In the genomic region with DNA sequence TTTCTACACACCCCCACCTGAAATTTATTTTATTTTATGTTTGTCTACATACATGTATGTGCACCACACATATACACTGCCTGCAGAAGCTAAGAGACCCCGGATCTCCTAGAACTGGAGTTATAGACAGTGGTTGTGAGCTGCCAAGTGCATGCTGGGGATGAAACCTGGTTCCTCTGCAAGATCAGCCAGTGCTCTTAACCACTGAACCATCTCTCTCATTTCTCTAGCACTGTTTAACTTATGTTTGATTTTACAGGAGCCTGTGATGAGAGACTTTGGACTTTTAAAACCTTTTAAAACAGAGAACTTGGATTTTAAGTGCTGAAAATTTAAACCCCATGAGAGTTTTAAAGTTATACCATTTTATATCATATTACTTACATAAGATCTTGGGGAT, we compare ENCODE assay signal across 26 mouse cellular contexts.
DNase-seq lines count a peak whose midpoint lies in the region; ATAC-seq and TF ChIP-seq lines count a peak whose summit lies in the region.
"Had no signal": no experiment of that assay in that cellular context is flagged by ENCODE, and none has a peak within 500 bp of the region (broad histone marks: within the 10 kb centered on the region; RNA-seq: fewer than 3 reads in every experiment).

No protein-coding gene starts in this region.

- DNase-seq in kidney, adult 8-10 months: peak; percentile 29 to 58
- no peak for DNase-seq in kidney, postnatal 4 days
- DNase-seq in liver, adult 2 months (ENCODE audit: extremely low read depth, low read depth, low spot score): peak; percentile 46
- no peak for DNase-seq in liver, embryonic 11.5 days (ENCODE audit: low spot score)
- DNase-seq in kidney, postnatal 36 days: peak; percentile 42
- no peak for DNase-seq in embryo, embryonic 11 days
- DNase-seq: adrenal gland, adult 2 months; adrenal gland, postnatal 14 days; cerebellum, adult 11 months; cerebellum, adult 2 months; cerebellum, adult 9-11 months; cerebellum, postnatal 25 days; gastrocnemius, postnatal 10 days; gastrocnemius, postnatal 36 days; heart, adult 2 months; heart, postnatal 14 days; heart, postnatal 4 days had no signal

- TF ChIP-seq POLR2A in liver, adult 2 months (IDR thresholded peaks at IDR 0.05; ENCODE audit: extremely low read depth, insufficient read depth, low read length): no peak

- peaks cover 11% of the 10 kb centered on the region for H3K4me1 ChIP-seq in liver, adult 2 months (ENCODE audit: control insufficient read depth, insufficient read depth, low read length)
- H3K4me1 ChIP-seq in liver, embryonic 11.5 days (replicated peaks; ENCODE audit: control insufficient read depth, insufficient read depth, low read length): no peaks in the 10 kb centered on the region; the same call in 1 of the 2 replicates

- WGBS in liver, adult 2 months: 91% methylated on average over 1 of the region's 1 CpGs
- WGBS in liver, embryonic 11.5 days: 80% methylated on average over 1 of the region's 1 CpGs

- TF ChIP-seq CTCF in liver, adult 2 months (IDR thresholded peaks at IDR 0.05; ENCODE audit: low read depth, low read length): no peak

- no peak overlapping the region for H3K9ac ChIP-seq in liver, adult 2 months (ENCODE audit: low read depth, low read length)
- H3K9ac ChIP-seq in liver, embryonic 11.5 days (ENCODE audit: low read depth, low read length): no peak overlapping the region
- H3K9ac ChIP-seq: embryonic facial prominence, embryonic 13.5 days; forebrain, embryonic 13.5 days; heart, embryonic 13.5 days; hindbrain, embryonic 14.5 days had no signal

- H3K27me3 ChIP-seq in liver, adult 2 months (ENCODE audit: control insufficient read depth, insufficient read depth, low read length): no peaks in the 10 kb centered on the region
- no peaks in the 10 kb centered on the region for H3K27me3 ChIP-seq in liver, embryonic 11.5 days (replicated peaks; ENCODE audit: control insufficient read depth, insufficient read depth, low read length)
- H3K27me3 ChIP-seq: embryonic facial prominence, embryonic 13.5 days; forebrain, embryonic 13.5 days; heart, embryonic 13.5 days had no signal

- H3K79me2 ChIP-seq in liver, adult 2 months (ENCODE audit: control insufficient read depth, insufficient read depth, low read length): no peaks in the 10 kb centered on the region

- H3K4me2 ChIP-seq in liver, embryonic 11.5 days: no peak overlapping the region
- H3K4me2 ChIP-seq: embryonic facial prominence, embryonic 13.5 days; forebrain, embryonic 13.5 days; heart, embryonic 13.5 days; hindbrain, embryonic 14.5 days had no signal

- no peak overlapping the region for H3K4me3 ChIP-seq in liver, adult 2 months (ENCODE audit: insufficient read depth, low read depth, low read length)
- no peak overlapping the region for H3K4me3 ChIP-seq in liver, embryonic 11.5 days (ENCODE audit: low read depth, low read length)
- H3K4me3 ChIP-seq: embryonic facial prominence, embryonic 10.5 days; embryonic facial prominence, embryonic 13.5 days; erythroblast, embryonic 14.5 days; forebrain, embryonic 13.5 days; heart, adult 2 months; heart, embryonic 10.5 days; heart, embryonic 13.5 days had no signal

- no peak overlapping the region for H3K27ac ChIP-seq in liver, adult 2 months (replicated peaks; ENCODE audit: insufficient read depth, low read depth, low read length)
- no peak overlapping the region for H3K27ac ChIP-seq in liver, embryonic 11.5 days (ENCODE audit: low read depth, low read length)
- H3K27ac ChIP-seq: embryonic facial prominence, embryonic 10.5 days; embryonic facial prominence, embryonic 13.5 days; forebrain, embryonic 13.5 days; heart, adult 2 months; heart, embryonic 10.5 days; heart, embryonic 13.5 days; hindbrain, embryonic 14.5 days had no signal

- no peaks in the 10 kb centered on the region for H3K36me3 ChIP-seq in liver, adult 2 months (ENCODE audit: control insufficient read depth, insufficient read depth, low read length)
- no peaks in the 10 kb centered on the region for H3K36me3 ChIP-seq in liver, embryonic 11.5 days (ENCODE audit: control insufficient read depth, insufficient read depth, low read length)
- H3K36me3 ChIP-seq: embryonic facial prominence, embryonic 10.5 days; embryonic facial prominence, embryonic 13.5 days; heart, embryonic 10.5 days; heart, embryonic 13.5 days had no signal

- no peaks in the 10 kb centered on the region for H3K9me3 ChIP-seq in liver, embryonic 11.5 days (ENCODE audit: control insufficient read depth, low read length)
- H3K9me3 ChIP-seq: embryonic facial prominence, embryonic 10.5 days; embryonic facial prominence, embryonic 13.5 days; forebrain, embryonic 13.5 days; heart, embryonic 10.5 days; heart, embryonic 13.5 days had no signal

- no peak for ATAC-seq in liver, embryonic 11.5 days (replicated peaks; ENCODE audit: low FRiP score)
- ATAC-seq: CD4-positive, CD25-positive, alpha-beta regulatory T cell, adult 4 months; forebrain, embryonic 13.5 days; forebrain, embryonic 16.5 days had no signal

Comparison
In these comparisons a context has a peak if more than half of its experiments do, and no peak if none do; other contexts are left out.
1. DNase-seq: peak in kidney, adult 8-10 months (2 of 2), liver, adult 2 months (single experiment) and kidney, postnatal 36 days (2 of 2); none in kidney, postnatal 4 days (0 of 2), liver, embryonic 11.5 days (single experiment) and embryo, embryonic 11 days (single experiment).